Mouse (Mus musculus) spleen, adult 2 months (tissue): Measurements from ENCODE around the gene Prlh.

ENCODE experiments used
- CTCF ChIP-seq: fragments of 200-500 bp; IDR thresholded peaks from 2 replicates; pipeline ENCODE4 v1.5.1; 2011; ENCODE audit warnings: mild to moderate bottlenecking, inconsistent platforms; ENCODE audit not compliant: insufficient read depth, insufficient read length, insufficient replicate concordance; ENCODE audit errors: extremely low read depth
- POLR2A ChIP-seq: fragments of 200-500 bp; IDR thresholded peaks from 2 replicates; pipeline ENCODE4 v1.6.1; 2011; ENCODE audit warnings: low read depth, low read length, inconsistent platforms

DNA sequence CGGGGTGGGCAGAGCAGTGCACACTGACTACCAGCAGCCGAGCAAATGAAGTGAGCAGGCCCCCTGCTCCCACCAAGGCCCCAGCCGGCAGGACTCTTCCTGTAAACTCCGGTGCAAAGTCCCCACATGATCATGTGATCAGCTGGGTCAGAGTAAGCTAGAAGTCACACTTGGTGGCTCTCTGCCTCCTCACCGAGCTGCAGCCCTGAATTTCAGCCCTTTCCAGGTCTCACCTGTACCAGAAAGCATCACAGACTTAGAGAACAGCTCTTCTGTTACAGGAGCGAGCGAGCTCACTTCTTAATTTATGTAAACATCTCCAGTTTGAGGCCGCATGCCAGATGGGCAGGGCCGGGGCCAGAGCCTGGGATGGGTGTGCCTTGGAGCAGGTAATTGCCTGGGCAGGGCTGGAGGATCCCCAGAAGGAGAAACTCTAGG lies 16.5 kb downstream of the Prlh start, which contains the start of gene Rab17:
- TF ChIP-seq CTCF: no peak
- TF ChIP-seq POLR2A: no peak
